Mouse (Mus musculus): ENCODE measurements around the gene Vegfb. TPM values are rescaled to one million over a fixed set of nuclear protein-coding genes. Genes with fewer than 3 reads are reported as not detected.
A peak's percentile ranks its signal among the peaks of the same experiment; 100 is the strongest.

Gene Vegfb
- polyA plus RNA-seq, 1 experiment from 2014 or later, result 26.2 TPM

GRCm38 (mm10) chr19:6942764-6943163 lies 44.7 kb downstream of the Vegfb start:
- H3K4me1 ChIP-seq (replicated peaks; ENCODE audit: control insufficient read depth, insufficient read depth), result peaks cover 5% of the 10 kb centered on the region; the same call in 1 of the 2 replicates
- DNase-seq (ENCODE audit: low spot score) (no peak), ATAC-seq (ENCODE audit: low FRiP score, low TSS enrichment) (no peak)
- peak overlapping the region; percentile 98 for H3K4me2 ChIP-seq (replicated peaks; ENCODE audit: low read depth)
- 23% methylated on average over 5 of the region's 5 CpGs for WGBS
- peak overlapping the region; percentile 98 for H3K27ac ChIP-seq (replicated peaks)
- H3K9me3 ChIP-seq (ENCODE audit: control insufficient read depth, low read length), result no peaks in the 10 kb centered on the region
- peak overlapping the region; percentile 80 for H3K9ac ChIP-seq (ENCODE audit: low read length)
- no peak for TF ChIP-seq CTCF (IDR thresholded peaks at IDR 0.05; ENCODE audit: low read depth)
- TF ChIP-seq EP300 (optimal IDR thresholded peaks at IDR 0.05), result no peak
- peaks cover 2% of the 10 kb centered on the region; the same call in 1 of the 2 replicates for H3K36me3 ChIP-seq (ENCODE audit: control insufficient read depth, insufficient read depth, low read length)
- peak overlapping the region; percentile 64 for H3K4me3 ChIP-seq (ENCODE audit: low read depth, low read length)
- H3K27me3 ChIP-seq (ENCODE audit: control insufficient read depth, insufficient read depth, low read length), result no peaks in the 10 kb centered on the region

- Histone ChIP-seq H3K9ac (ENCODE audit: low read length) (peak within 1 kb of the TSS; percentile 80), H3K4me2 (replicated peaks; ENCODE audit: low read depth) (peak within 1 kb of the TSS; percentile 98), H3K4me3 (ENCODE audit: low read depth, low read length) (peak within 1 kb of the TSS; percentile 64), H3K27ac (replicated peaks) (peak within 1 kb of the TSS; percentile 98), H3K9me3 (ENCODE audit: control insufficient read depth, low read length) (no peaks in the 10 kb centered on the region), H3K27me3 (ENCODE audit: control insufficient read depth, insufficient read depth, low read length) (no peaks in the 10 kb centered on the region), H3K36me3 (ENCODE audit: control insufficient read depth, insufficient read depth, low read length) (peaks cover 2% of the 10 kb centered on the region; the same call in 1 of the 2 replicates), H3K4me1 (replicated peaks; ENCODE audit: control insufficient read depth, insufficient read depth) (peaks cover 5% of the 10 kb centered on the region; the same call in 1 of the 2 replicates)
- ATAC-seq (ENCODE audit: low FRiP score, low TSS enrichment), result peak; percentile 90
- DNase-seq (ENCODE audit: low spot score), result peak; percentile 97
- TF ChIP-seq CTCF (IDR thresholded peaks at IDR 0.05; ENCODE audit: low read depth), result no peak; the same call in 1 of the 2 replicates
- no peak for TF ChIP-seq EP300 (optimal IDR thresholded peaks at IDR 0.05)
- under 1% methylated on average over 27 of the region's 27 CpGs for WGBS
Measured at GRCm38 (mm10) chr19:6942249-6942691, 45.2 kb downstream of the Vegfb start, which contains the start of gene Gpr137. Gene Gpr137, minus strand, starts transcription at chr19:6942480.

GRCm38 (mm10) chr19:6941372-6942248 lies 45.8 kb downstream of the Vegfb start, which contains the start of gene Bad:
Gene Bad, plus strand, starts transcription at chr19:6941861.
- peaks cover 5% of the 10 kb centered on the region; the same call in 1 of the 2 replicates for H3K4me1 ChIP-seq (replicated peaks; ENCODE audit: control insufficient read depth, insufficient read depth)
- H3K4me3 ChIP-seq (ENCODE audit: low read depth, low read length), result peak within 1 kb of the TSS; percentile 64
- H3K27me3 ChIP-seq (ENCODE audit: control insufficient read depth, insufficient read depth, low read length), result no peaks in the 10 kb centered on the region
- DNase-seq (ENCODE audit: low spot score), result peak; percentile 97
- WGBS, result under 1% methylated on average over 77 of the region's 83 CpGs
- peaks cover 2% of the 10 kb centered on the region; the same call in 1 of the 2 replicates for H3K36me3 ChIP-seq (ENCODE audit: control insufficient read depth, insufficient read depth, low read length)
- peak within 1 kb of the TSS; percentile 98 for H3K27ac ChIP-seq (replicated peaks)
- peak within 1 kb of the TSS; percentile 80 for H3K9ac ChIP-seq (ENCODE audit: low read length)
- TF ChIP-seq CTCF (IDR thresholded peaks at IDR 0.05; ENCODE audit: low read depth) (peak; percentile 48), EP300 (optimal IDR thresholded peaks at IDR 0.05) (peak; percentile 66)
- peak; percentile 72 for ATAC-seq (ENCODE audit: low FRiP score, low TSS enrichment)
- H3K9me3 ChIP-seq (ENCODE audit: control insufficient read depth, low read length), result no peaks in the 10 kb centered on the region
- H3K4me2 ChIP-seq (replicated peaks; ENCODE audit: low read depth), result peak within 1 kb of the TSS; percentile 98

GRCm38 (mm10) chr19:6940396-6941351 lies 46.8 kb downstream of the Vegfb start:
- WGBS, result 21% methylated on average over 27 of the region's 29 CpGs
- Histone ChIP-seq H3K27me3 (ENCODE audit: control insufficient read depth, insufficient read depth, low read length) (no peaks in the 10 kb centered on the region), H3K4me2 (replicated peaks; ENCODE audit: low read depth) (peak overlapping the region; percentile 98), H3K9me3 (ENCODE audit: control insufficient read depth, low read length) (no peaks in the 10 kb centered on the region), H3K27ac (replicated peaks) (peak overlapping the region; percentile 74), H3K4me3 (ENCODE audit: low read depth, low read length) (peak overlapping the region; percentile 64), H3K36me3 (ENCODE audit: control insufficient read depth, insufficient read depth, low read length) (no peaks in the 10 kb centered on the region), H3K9ac (ENCODE audit: low read length) (peak overlapping the region; percentile 80), H3K4me1 (replicated peaks; ENCODE audit: control insufficient read depth, insufficient read depth) (peaks cover 5% of the 10 kb centered on the region; the same call in 1 of the 2 replicates)
- ATAC-seq (ENCODE audit: low FRiP score, low TSS enrichment) (peak; percentile 3; the same call in 1 of the 2 replicates), DNase-seq (ENCODE audit: low spot score) (peak; percentile 58)
- TF ChIP-seq EP300 (optimal IDR thresholded peaks at IDR 0.05), result no peak
- no peak for TF ChIP-seq CTCF (IDR thresholded peaks at IDR 0.05; ENCODE audit: low read depth)

All from stomach, postnatal 0 days (tissue).